Mouse (Mus musculus): ENCODE results near the gene Plcb1.
A peak's percentile ranks its signal among the peaks of the same experiment; 100 is the strongest.

Gene Plcb1

GRCm38 (mm10) chr2:135219406-135219805 lies 433.5 kb downstream of the Plcb1 start:
- no peak for DNase-seq

GRCm38 (mm10) chr2:135225604-135226025 lies 439.7 kb downstream of the Plcb1 start:
- DNase-seq = peak; percentile 25 to 38

- no peak for DNase-seq
Measured at GRCm38 (mm10) chr2:135230262-135230661, 444.4 kb downstream of the Plcb1 start.

- no peak for DNase-seq
Measured at GRCm38 (mm10) chr2:135242662-135243316, 456.9 kb downstream of the Plcb1 start.

- DNase-seq = no peak
Measured at GRCm38 (mm10) chr2:135243764-135244163, 457.9 kb downstream of the Plcb1 start.

GRCm38 (mm10) chr2:135249925-135250324 lies 464.1 kb downstream of the Plcb1 start:
- DNase-seq = no peak

GRCm38 (mm10) chr2:135251821-135252315 lies 466.0 kb downstream of the Plcb1 start:
- DNase-seq = peak; percentile 5 to 6

GRCm38 (mm10) chr2:135259136-135259535 lies 473.3 kb downstream of the Plcb1 start:
- DNase-seq = peak; percentile 53 to 74

GRCm38 (mm10) chr2:135263943-135264342 lies 478.1 kb downstream of the Plcb1 start:
- no peak for DNase-seq

- peak; percentile 11 to 13 for DNase-seq
Measured at GRCm38 (mm10) chr2:135274949-135275348, 489.1 kb downstream of the Plcb1 start.

- no peak for DNase-seq
Measured at GRCm38 (mm10) chr2:135278506-135278905, 492.6 kb downstream of the Plcb1 start.

- DNase-seq = no peak
Measured at GRCm38 (mm10) chr2:135279026-135279425, 493.2 kb downstream of the Plcb1 start.

GRCm38 (mm10) chr2:135283783-135284182 lies 497.9 kb downstream of the Plcb1 start:
- DNase-seq = no peak

- DNase-seq = no peak
Measured at GRCm38 (mm10) chr2:135296184-135296769, 510.4 kb downstream of the Plcb1 start.

- no peak for DNase-seq
Measured at GRCm38 (mm10) chr2:135300480-135300879, 514.6 kb downstream of the Plcb1 start.

- no peak for DNase-seq
Measured at GRCm38 (mm10) chr2:135302483-135302882, 516.6 kb downstream of the Plcb1 start.

GRCm38 (mm10) chr2:135305186-135305585 lies 519.3 kb downstream of the Plcb1 start:
- DNase-seq = no peak

- DNase-seq = no peak
Measured at GRCm38 (mm10) chr2:135305736-135306471, 520.0 kb downstream of the Plcb1 start.

- DNase-seq = no peak
Measured at GRCm38 (mm10) chr2:135306472-135306771, 520.6 kb downstream of the Plcb1 start.

GRCm38 (mm10) chr2:135307787-135308186 lies 521.9 kb downstream of the Plcb1 start:
- DNase-seq = no peak

GRCm38 (mm10) chr2:135315980-135316379 lies 530.1 kb downstream of the Plcb1 start:
- no peak for DNase-seq

GRCm38 (mm10) chr2:135318136-135318535 lies 532.3 kb downstream of the Plcb1 start:
- DNase-seq = no peak

GRCm38 (mm10) chr2:135323276-135323954 lies 537.5 kb downstream of the Plcb1 start:
- DNase-seq = no peak
